Mouse (Mus musculus) kidney, adult 8-10 months (tissue): Measurements from ENCODE around the gene Iqcd.

ENCODE experiments used
- DNase-seq, 2 experiments: peaks; one replicate each; pipeline ENCODE4 v3.0.0; 2022

Iqcd gene

DNA sequence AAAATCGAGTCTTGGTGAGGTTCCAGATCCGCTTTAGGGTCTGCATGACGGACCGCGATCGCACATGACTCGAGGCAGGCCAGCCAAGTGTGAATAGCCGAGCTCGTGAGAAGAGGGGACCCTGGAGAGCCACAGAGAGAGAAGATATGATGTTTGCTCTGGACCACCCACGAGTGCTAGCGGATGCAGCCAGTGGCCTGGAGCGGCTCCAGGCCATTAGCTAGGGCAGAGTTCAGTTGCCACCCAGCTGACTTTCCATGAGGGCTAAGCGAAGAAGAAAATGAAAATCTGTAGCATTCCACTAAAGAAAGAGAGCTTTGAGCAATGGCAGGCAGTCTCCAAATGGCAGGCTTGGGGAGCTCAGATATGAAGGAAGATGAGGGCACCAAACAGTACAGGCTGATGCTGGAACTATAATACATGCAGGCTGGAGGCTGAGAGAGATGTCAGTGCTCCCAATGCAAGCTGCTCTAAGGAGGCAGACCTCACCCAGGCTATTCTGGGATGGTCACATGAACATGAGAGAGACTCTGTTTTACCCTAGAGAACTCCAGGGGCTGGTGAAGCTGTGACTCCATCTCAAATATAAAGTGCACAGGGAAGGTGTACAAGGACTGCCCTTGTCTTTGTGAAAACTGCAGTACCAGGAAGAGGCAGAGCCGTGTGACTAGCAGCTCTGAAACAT lies 17.6 kb upstream of the Iqcd start:
- DNase-seq: peak in 1 of 2 experiments; percentile 64

DNA sequence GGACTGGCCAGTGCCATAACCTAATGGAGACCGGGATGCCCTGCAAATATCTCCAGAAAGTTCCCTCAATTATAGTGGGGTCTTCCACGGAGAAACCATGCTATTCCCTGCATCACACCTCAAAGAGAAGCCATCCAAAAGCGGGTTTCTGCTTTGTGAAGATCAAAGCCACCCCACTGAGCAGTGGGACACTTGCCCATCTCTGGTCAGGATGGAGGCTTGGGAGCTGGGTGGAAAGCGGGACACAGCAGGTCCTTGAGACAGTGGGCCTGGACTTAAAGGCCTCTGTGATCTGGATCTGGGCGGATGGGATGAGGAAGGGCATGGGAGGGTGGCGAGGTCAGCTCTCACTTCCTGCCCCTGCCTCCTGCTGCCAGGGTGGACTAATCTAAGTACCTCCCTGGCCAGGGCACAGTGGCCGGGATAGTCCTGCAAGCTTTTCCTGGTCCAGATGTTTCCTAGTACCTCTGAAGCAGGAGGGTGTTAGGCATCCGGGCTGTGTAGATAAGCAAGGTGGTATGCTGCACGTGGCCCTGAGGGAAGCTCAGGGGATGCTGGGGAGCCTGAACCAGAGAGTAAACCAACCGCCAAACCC lies 14.2 kb upstream of the Iqcd start:
- no peak for DNase-seq

DNA sequence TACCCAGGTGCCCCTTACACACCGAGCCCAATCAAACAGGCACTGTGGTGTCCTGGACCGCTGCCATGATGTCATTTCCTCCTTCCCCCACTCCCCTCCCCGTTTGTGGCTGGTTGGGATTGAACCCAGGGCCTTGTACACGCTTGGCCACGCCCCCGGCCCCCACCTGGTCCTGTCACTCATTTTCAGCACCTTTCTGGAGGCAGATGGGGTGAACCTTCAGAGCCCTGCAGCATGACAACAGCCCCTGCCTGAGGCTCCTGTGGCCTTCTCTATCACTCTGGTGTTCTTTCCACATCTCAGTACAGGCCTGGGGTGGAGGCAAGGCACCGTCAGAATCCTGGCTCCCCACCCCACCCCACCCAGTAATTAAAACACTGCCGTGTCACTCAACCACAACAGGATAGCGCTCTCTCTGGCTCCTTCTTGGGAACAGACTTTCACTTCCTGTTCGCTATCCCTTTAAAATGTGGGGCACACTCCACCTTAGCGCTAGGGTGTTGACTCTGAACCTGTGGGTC lies 12.0 kb upstream of the Iqcd start:
- no peak for DNase-seq

DNA sequence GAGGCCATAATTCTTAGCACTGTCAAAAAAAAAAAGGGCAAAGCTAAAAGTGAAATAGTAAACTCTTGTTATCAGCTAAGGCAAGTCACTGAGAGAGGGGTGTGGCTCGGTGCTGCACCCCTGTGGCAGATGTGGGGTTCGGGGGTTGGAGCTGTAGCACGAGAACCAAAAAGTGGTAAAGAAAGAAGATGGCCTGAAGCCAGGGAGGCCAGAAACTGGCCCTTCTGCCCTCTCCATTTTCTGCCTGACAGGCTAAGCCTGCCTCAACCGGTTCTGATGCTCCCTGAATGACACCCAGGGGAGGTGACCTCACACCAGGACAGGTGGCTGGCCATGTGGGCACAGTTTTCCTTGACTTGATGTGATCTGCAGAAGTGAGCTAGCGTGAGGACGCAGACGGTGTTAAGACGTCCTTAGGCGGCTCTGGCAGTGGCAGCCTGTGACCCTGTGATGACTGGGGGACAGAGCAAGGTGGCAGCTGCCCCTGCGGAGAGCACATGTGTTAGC lies 10.8 kb upstream of the Iqcd start:
- peak; percentile 52 to 67 for DNase-seq

DNA sequence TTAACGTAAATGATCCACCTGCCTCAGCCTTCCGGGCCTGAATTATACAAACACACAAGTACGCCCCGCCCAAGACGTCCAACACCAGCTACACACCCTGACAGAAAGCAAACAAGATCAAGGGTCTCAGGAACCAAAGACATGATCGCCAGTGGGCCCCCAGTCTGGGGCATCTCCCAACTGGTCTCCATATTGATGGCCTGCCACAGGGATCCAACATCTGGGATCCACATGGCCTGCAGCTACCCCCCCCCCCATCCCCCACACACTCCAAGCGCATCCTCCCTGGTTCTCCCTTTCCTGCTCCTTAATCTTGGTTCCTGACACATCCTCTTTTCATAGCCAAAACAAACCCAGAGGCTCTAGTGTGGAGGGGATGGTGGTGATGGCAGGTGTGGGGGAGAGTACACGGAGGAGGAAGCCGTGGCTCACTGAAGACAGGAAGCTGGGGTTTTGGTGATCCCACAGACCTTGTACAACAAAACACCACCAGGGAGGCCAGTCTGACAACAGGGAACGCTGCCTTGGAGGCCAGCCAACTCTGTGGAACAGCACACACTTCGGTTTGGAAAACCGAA lies 10.2 kb upstream of the Iqcd start:
- peak in 1 of 2 experiments; percentile 64 for DNase-seq

DNA sequence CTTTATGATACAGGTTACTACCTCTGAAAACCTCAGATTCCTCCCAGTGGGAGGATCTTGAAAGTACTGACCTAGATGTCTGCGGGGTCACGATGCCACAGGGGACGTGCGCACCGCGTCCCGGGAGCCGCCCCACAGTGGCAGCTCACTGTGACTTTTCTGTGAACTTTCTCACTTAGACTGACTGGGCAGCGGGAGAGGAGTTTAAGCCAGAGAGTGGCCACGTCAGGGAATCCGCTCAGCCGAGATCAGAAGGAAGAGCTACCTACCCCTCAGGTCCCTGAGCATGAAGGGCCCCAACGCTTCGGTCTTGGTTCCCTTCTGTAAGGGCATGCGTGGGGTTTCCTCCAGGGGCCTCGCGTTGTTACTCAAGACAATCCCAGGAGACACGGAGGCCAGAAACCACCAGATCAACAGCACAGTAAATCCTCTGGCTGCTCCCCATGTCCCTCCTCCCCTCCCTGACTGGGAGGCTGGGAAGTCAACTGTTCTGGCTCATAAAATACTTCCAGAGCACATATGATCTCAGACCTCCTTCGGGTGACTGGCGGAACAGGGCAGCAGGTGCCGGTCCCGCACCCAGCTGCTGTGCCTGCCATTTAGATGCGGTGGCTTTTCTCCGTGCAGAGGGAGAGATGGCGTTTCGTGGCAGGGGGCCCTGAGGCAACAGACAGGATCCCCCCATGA lies 9.5 kb upstream of the Iqcd start:
- DNase-seq: peak; percentile 59 to 80

DNA sequence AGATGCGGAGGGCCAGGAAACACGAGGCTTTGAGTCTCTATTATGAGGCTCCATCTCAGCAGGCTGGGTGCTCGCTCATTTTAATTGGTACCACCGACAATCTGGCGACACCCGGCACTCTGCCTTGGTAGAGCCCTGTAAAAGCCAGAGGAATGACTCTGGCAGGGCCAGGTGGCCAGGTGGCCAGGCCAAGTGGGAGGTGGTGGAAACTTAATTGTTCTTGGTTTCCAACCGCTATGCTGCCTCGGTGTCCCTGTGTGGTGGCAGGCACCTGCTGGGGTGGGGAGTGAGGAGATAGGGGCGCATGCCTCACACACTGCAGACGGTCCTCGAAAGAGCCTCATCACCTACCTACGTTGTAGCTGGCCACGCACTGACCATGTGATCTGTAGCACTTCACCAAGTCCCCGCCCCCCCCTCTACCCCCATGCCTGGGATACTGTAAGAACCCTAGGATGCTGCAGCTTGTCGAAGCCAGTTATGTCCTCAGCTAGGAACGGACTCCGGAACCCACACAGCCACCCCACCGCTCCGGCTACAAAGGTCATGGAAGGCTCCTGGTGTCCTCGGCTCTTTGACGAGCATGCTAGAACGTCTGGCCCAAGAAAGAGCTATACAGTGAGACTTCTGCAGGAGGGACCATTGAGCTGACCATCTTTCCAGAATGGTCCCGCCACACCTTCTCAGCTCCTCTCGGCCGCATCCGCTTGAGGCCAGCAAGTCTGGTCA lies 8.8 kb upstream of the Iqcd start:
- no peak for DNase-seq

DNA sequence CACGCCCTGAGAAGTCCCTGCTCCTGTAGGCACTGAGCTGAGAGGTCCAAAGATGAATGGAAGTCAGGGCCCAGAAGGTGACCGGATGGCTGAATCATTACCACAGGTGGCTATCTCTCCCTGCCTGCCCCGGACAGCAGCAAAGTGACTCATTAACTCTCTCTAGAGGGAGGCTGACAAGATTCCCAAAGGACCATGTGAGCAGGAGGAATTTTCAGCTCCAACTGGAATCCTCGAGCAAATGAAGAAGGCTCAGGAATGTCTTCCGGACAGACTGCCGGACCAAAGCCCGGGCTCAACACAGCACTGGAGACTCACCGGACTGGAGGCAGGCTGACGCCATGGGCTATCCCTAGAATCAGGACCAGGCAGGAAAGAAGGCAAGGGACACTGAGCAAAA lies 6.8 kb upstream of the Iqcd start:
- DNase-seq: peak; percentile 79 to 90

DNA sequence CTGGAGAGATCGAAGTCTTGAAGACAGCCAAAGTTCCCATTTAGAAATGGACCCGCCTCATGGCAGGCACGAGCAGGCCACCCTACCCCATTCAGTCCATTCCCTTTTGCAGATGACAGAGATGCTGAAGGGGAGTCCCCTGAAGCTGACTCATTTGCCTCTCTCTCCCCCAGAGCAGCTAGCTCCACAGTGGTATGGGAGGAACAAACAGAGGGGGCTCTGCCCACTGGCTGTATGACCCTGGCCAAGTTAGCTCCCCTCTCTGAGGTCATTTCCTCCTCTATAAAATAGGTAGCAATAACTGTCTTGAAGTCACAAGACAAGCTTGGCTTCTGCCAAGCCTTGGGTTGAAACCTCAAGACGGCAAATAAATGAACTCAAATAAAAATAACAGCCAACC lies 5.3 kb upstream of the Iqcd start:
- DNase-seq: no peak

DNA sequence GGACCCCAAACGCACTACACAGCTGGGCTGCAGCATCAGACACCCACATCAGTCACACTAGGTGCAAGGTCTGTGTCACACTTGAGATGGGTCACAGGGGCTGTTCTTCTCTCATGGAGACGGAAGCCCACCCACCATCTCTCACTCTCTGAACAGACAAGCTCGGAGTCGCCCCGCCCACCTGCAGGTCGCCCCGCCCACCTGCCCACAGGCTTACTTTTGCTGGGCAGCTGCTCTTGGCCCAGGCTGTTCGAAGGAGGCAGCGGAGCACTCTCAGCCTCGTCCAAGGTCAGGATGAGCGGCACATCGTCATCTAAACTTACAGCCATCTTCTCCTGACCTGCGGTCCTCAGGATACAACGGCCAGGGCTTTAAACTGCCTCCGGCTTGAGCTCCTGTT lies 3.8 kb upstream of the Iqcd start:
- DNase-seq: no peak

DNA sequence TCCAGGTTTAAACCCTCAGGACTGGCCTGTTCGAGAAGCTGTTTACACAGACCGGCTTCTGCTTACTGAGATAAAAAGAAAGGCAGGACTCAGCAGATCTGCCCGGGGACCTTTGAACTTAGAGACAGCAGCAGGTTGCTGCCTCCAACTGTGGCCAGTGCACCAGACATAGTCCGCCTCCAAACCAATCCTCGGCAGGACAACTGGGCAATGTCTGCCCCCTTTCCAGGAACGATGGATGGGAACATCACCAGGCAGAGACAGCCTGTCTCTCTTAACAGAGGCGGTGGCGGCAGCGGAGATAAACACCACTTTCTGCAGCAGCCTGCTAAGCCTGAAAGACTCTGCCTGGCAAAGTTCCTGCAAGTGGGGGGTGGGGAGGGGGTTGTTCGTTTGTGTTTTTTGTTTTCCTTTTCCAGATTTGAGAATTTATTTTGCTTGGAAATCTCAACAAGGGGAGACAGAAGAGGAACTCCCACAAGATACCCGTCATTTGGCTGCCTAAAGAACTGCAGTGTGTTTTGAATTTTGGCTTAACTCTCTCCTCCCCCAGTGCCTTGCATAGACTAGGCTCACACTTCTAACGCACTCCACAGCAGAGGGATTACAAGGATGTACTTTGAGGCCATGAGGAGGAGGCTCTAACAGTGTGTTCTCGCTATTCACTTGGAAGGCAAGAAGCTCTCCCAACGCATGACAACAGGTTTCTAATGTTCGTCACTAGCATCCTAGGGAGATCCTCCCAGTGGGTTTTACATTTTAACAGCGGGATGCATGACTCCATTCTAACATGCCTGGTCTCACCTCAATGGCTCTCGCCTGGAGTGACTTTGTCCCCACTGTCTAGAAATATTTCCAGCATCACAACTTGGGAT lies 1.8 kb upstream of the Iqcd start:
- peak; percentile 87 to 88 for DNase-seq

DNA sequence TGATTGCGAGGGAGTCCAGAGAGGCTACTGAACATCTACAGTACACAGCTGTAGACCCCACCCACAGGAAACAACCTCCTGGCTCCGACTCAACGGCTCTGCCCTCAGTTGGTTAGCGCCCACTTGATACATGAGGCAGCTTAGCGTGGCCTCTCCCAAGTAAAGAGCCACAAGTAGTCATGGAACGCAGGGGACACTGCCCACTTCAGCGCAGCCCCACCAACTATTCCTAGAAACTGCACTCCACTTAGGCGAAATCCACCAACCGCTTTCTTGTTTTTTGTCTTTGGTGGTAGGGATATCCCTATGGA lies 1.2 kb upstream of the Iqcd start:
- no peak for DNase-seq

DNA sequence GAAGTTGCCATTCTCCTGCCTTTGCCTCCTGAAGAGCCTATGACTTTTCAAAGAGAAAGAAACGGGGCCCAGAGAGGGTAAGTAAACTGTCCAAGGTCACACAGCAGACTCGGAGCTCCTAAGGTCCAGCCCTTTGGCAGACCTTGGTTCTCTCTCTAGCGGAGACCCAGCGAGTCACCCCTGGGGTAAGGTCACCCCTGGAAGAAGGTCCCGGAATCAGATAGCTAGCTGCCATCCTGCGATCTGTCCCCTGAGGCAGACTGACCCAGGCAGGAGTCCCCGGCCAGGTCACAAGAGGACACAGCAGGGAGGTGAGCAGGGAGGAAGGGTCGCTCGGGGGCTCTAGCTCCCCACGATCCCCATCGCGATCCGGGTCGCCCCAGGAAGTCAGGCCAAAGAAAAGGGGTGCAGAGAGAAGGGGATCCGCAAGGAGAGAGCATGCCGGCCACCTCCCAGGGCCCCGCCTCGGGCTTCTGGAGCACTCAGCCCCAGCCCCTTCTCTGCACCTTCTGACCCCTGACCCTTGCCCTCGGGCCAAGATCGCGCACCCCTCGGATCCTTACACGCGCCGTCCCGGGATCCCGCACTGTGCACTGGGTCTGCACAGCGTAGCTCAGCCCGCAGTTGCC lies 762 bp upstream of the Iqcd start:
- DNase-seq: no peak

DNA sequence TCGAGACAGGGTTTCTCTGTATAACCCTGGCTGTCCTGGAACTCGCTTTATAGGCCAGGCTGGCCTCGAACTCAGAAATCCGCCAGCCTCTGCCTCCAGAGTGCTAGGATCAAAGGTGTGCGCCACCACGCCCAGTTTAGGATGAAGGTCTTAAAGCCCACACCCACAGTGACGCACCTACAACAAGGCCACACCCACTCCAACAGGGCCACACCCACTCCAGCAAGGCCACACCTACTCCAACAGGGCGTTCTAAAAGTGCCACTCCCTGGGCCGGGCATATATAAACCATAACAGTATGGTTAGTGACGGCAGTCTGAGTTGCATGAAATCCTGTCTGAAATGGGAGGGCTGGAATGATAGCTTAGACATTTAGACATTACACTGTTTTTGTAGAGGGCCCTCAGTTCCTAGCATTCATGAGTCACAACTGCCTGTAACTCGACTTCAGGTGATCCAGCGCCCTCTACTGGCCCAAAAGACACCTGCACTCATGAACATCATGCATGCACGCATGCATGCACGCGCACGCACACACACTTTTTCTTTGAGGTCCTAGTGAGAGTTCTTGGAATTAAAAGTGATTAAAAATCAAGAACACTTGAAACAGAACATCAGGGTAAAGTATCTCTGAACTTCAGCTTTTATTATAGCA lies 1.7 kb downstream of the Iqcd start:
- peak in 1 of 2 experiments; percentile 62 for DNase-seq

DNA sequence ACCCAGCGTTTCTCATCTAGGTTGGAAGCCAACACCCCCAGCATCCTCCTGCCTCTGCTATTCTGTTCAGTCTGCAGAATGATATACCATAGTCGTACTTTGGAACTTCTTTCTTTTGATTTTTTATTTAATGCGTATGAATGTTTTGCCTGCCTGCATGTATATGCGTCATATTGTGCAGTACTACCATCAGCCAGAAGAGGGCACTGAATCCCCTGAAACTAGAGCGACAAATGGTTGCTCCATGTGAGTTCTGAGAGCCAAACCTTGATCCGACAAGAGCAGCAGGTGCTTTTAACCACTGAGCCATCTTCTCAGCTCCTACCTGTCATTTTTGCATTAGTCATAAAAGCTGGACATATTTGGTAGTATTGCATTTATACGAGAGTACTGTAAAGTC lies 3.3 kb downstream of the Iqcd start:
- DNase-seq: peak in 1 of 2 experiments; percentile 68

DNA sequence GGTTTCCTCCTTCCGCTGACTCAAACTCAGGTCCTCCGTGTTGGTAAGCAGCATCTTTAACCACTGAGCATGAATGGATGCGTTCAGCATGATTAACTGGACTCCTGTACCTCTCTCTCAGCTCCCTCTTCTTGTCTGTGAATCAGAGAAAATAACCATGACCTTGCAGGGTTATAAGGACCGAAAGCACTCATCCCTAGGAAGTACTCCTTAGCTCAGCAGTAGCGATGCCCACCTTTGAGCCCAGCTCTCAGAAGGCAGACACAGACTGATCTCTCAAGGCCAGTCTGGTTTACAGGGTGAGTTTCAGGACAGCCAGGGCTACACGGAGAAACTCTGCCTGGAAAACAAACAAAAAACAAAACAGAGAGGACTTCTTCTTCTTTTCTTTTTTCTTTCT lies 5.7 kb downstream of the Iqcd start:
- DNase-seq: peak; percentile 61 to 83

DNA sequence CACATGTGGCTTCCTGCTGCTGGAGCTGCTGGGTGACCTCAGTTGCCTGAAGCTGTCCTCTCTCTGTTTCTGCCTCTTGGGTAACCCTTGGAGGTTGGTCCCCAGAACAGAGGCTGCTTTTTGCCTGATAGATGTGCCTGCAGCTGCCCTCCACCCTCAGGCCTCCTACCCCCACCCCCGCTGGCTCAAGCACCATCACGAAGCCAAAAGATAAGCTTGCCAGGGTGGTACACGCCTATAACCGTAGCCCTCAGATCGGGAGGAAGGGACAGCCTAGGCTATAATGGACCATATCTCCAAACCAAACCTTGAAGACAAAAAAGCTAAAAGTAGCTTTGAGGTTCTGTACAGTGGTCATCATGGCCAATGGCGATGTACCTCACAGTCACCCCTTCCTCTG lies 10.8 kb downstream of the Iqcd start:
- no peak for DNase-seq

DNA sequence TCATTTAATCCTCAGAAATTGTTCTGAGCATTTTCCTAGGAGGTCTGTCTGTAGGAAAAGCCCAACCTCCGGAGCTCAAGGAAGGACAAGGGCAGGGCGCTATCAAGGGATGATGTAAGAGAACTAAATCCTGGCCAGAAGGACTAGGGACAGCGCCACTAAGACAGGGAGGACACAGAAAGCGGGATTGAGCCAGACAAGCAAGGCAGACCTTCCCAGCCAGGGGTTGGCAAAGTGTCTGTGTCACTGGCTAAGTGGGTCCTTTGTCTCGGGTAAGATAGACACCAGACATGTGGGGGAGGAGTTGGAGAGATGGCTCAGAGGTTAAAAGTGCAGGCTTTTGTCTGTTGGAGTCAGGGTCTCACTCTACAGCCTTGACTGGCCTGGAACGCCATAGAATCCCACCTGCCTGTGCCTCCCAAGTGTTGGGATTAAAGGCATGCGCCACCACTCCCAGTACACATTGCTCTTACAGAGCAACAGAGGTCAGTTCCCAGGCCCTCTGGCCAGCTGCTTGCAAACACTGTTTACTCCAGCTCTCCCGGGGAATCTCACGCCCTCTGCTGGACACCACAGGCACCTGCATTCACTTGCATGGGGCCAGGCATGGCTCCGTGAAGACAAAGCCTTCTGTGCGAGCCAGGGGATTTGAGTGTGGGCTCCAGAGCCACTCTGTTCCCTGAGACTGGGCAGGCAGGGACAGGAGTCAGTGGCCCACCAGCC lies 12.3 kb downstream of the Iqcd start:
- DNase-seq: peak in 1 of 2 experiments; percentile 44

DNA sequence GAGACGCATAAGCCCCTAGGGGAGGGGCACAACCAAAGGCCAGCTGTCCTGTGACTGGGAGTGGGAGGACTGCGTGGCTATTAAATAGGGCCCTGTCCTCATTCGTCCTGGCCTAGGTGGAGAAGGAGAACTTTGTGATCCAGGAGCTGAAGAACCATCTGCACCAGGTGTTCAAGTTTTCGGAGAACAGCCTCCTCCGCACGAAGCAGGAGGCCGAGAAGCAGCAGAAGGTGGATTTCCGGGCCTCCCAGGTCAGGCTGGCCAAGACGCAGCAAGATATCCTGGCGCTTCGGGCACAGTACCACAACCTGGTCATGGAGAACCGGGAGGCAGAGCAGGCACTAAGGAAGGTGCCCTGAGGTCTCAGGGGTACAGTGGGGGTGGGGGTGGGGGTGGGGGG lies 13.4 kb downstream of the Iqcd start:
- DNase-seq: no peak

DNA sequence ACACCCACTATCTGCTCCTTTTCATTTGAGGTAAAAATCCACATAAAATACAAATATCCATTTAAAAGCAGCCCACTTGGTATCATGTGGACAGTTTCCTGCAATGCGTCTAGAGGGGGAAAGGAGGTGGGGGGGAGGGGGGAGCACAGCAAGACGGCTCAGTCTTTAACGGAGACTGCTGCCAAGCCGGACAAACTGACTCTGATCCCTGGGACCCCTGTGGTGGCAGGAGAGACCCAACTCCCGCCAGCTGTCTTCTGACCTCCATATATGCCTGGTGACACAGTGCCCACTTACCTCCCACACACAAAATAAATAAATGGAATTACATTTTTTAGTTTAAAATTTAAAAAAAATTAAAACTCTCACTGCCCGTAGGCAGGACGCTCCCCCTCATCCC lies 14.7 kb downstream of the Iqcd start:
- no peak for DNase-seq
